Mouse (Mus musculus): ENCODE data around the gene Bicc1. TPM values are rescaled to one million over a fixed set of nuclear protein-coding genes. Genes with fewer than 3 reads are reported as not detected.

The Bicc1 gene
- total and polyA plus RNA-seq, 2 experiments from 2014 or later: 11.3 to 13.3 TPM

- ATAC-seq (ENCODE audit: insufficient read depth, low read depth) (no peak), DNase-seq (ENCODE audit: low spot score) (no peak)
- Histone ChIP-seq H3K36me3 (replicated peaks; ENCODE audit: control insufficient read depth, insufficient read depth, low read length) (no peaks in the 10 kb centered on the region), H3K27me3 (ENCODE audit: control insufficient read depth, insufficient read depth, low read length) (no peaks in the 10 kb centered on the region), H3K27ac (ENCODE audit: low read depth) (no peak overlapping the region), H3K9me3 (replicated peaks; ENCODE audit: control insufficient read depth, low read length) (no peaks in the 10 kb centered on the region), H3K4me1 (ENCODE audit: control insufficient read depth, insufficient read depth) (peaks cover 17% of the 10 kb centered on the region), H3K4me3 (ENCODE audit: low read depth, low read length) (no peak overlapping the region), H3K9ac (replicated peaks; ENCODE audit: low read depth, low read length) (no peak overlapping the region), H3K4me2 (ENCODE audit: low read depth, low read length) (no peak overlapping the region)
- no peak for TF ChIP-seq CTCF (IDR thresholded peaks at IDR 0.05; ENCODE audit: low read depth)
- no peak for TF ChIP-seq EP300 (IDR thresholded peaks at IDR 0.05; ENCODE audit: low read depth)
- WGBS: 87% methylated on average over 5 of the region's 5 CpGs
Observed at GRCm38 (mm10) chr10:71020459-71020858, 139.0 kb downstream of the Bicc1 start.

- H3K4me2 ChIP-seq (ENCODE audit: low read depth, low read length): no peak overlapping the region
- H3K4me1 ChIP-seq (ENCODE audit: control insufficient read depth, insufficient read depth): peaks cover 16% of the 10 kb centered on the region
- no peaks in the 10 kb centered on the region for H3K36me3 ChIP-seq (replicated peaks; ENCODE audit: control insufficient read depth, insufficient read depth, low read length)
- H3K9ac ChIP-seq (replicated peaks; ENCODE audit: low read depth, low read length): no peak overlapping the region
- no peaks in the 10 kb centered on the region for H3K9me3 ChIP-seq (replicated peaks; ENCODE audit: control insufficient read depth, low read length)
- DNase-seq (ENCODE audit: low spot score): no peak
- WGBS: 90% methylated on average over 6 of the region's 6 CpGs
- H3K4me3 ChIP-seq (ENCODE audit: low read depth, low read length): no peak overlapping the region
- no peak overlapping the region for H3K27ac ChIP-seq (ENCODE audit: low read depth)
- ATAC-seq (ENCODE audit: insufficient read depth, low read depth): no peak
- H3K27me3 ChIP-seq (ENCODE audit: control insufficient read depth, insufficient read depth, low read length): no peaks in the 10 kb centered on the region
- TF ChIP-seq EP300 (IDR thresholded peaks at IDR 0.05; ENCODE audit: low read depth): no peak
- TF ChIP-seq CTCF (IDR thresholded peaks at IDR 0.05; ENCODE audit: low read depth): no peak
Observed at GRCm38 (mm10) chr10:71019836-71020235, 139.7 kb downstream of the Bicc1 start.

DNA sequence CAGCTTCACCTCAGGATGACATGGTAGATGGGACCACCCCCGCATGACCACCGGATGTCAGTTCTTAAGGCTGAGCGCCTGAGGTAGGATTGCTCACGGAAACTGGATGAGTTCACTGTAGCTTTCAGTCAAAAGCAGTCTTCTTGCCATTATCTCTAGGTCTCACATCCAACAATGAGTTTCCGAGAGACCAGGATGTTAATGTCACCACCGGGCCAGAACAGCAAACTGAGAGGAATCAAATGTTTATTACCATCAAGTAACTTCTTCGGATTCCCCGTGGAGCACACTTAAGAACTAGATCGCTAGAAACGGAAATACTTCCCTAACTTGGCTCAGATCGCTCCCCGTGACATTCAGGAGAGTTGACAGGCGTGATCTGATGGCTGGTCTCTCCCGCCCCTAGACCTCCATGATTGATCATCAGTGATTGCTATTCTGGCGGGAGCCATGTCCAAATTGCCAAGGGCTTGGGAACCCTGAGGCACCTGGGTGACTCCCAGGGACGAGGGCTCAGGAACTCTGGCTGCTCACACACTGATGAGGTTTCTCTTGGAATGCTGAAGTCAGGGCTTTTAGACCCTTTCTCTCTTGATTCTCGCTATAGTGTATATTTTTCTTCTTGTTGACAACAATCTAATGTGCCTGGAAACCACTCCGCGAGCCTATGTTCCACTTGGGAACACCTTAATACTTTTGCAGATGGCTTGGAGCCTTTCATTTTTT, 149.6 kb downstream of the Bicc1 start:
- no peak for TF ChIP-seq EP300 (IDR thresholded peaks at IDR 0.05; ENCODE audit: low read depth)
- no peak overlapping the region for H3K9ac ChIP-seq (replicated peaks; ENCODE audit: low read depth, low read length)
- H3K4me2 ChIP-seq (ENCODE audit: low read depth, low read length): no peak overlapping the region
- ATAC-seq (ENCODE audit: insufficient read depth, low read depth): no peak
- no peak overlapping the region for H3K27ac ChIP-seq (ENCODE audit: low read depth)
- H3K27me3 ChIP-seq (ENCODE audit: control insufficient read depth, insufficient read depth, low read length): no peaks in the 10 kb centered on the region
- H3K9me3 ChIP-seq (replicated peaks; ENCODE audit: control insufficient read depth, low read length): no peaks in the 10 kb centered on the region
- H3K4me1 ChIP-seq (ENCODE audit: control insufficient read depth, insufficient read depth): no peaks in the 10 kb centered on the region
- peak; percentile 6 for DNase-seq (ENCODE audit: low spot score)
- H3K4me3 ChIP-seq (ENCODE audit: low read depth, low read length): no peak overlapping the region
- WGBS: 76% methylated on average over 19 of the region's 19 CpGs
- no peaks in the 10 kb centered on the region for H3K36me3 ChIP-seq (replicated peaks; ENCODE audit: control insufficient read depth, insufficient read depth, low read length)

DNA sequence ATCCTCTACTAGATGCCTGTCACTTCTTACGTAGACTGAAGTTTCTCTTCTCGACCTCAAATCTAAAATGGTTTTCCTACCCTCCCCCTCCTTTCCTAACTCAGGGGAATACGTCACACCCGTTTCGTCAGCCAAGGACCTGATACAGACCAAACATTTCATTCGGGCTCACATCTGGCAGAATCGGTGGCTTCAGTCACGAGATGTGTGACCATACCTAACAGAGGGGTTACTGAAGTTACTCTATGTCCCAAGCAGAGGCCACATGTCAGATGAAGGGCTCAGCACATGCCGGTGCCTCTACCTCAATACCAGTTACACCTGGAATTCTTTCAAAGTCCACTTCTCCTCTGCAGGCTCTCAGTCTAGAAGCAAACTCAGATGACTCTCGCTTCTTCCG, 150.8 kb downstream of the Bicc1 start:
- Histone ChIP-seq H3K9ac (replicated peaks; ENCODE audit: low read depth, low read length) (no peak overlapping the region), H3K4me3 (ENCODE audit: low read depth, low read length) (no peak overlapping the region), H3K4me2 (ENCODE audit: low read depth, low read length) (no peak overlapping the region), H3K36me3 (replicated peaks; ENCODE audit: control insufficient read depth, insufficient read depth, low read length) (no peaks in the 10 kb centered on the region), H3K9me3 (replicated peaks; ENCODE audit: control insufficient read depth, low read length) (no peaks in the 10 kb centered on the region), H3K27ac (ENCODE audit: low read depth) (peak overlapping the region; percentile 41; the same call in 1 of the 2 replicates), H3K27me3 (ENCODE audit: control insufficient read depth, insufficient read depth, low read length) (no peaks in the 10 kb centered on the region), H3K4me1 (ENCODE audit: control insufficient read depth, insufficient read depth) (no peaks in the 10 kb centered on the region)
- ATAC-seq (ENCODE audit: insufficient read depth, low read depth): no peak
- WGBS: 74% methylated on average over 11 of the region's 11 CpGs
- no peak for TF ChIP-seq EP300 (IDR thresholded peaks at IDR 0.05; ENCODE audit: low read depth)
- TF ChIP-seq CTCF (IDR thresholded peaks at IDR 0.05; ENCODE audit: low read depth): no peak
- DNase-seq (ENCODE audit: low spot score): no peak

DNA sequence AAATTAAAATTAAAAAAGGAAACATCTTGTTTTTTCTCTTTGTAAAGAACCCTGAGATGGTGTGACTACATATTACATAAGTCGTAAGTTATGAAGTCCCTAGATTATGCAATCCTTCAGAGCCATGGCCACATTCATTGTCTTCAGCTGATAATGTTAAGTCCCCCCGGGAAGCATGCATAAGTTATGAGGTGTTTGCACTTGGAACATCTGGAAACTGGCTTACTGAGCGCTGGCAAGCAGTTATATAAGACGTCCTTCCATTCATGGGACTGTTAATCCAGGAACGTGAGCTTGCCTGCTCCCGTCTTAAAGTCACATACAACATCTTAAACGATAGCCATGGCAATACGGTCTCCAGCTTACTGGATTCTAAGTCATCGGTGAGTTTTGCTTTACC, 151.5 kb downstream of the Bicc1 start:
- H3K9me3 ChIP-seq (replicated peaks; ENCODE audit: control insufficient read depth, low read length): no peaks in the 10 kb centered on the region
- DNase-seq (ENCODE audit: low spot score) (peak; percentile 31), ATAC-seq (ENCODE audit: insufficient read depth, low read depth) (peak; percentile 47; the same call in 1 of the 2 replicates)
- WGBS: 71% methylated on average over 9 of the region's 9 CpGs
- no peaks in the 10 kb centered on the region for H3K27me3 ChIP-seq (ENCODE audit: control insufficient read depth, insufficient read depth, low read length)
- no peak overlapping the region for H3K4me2 ChIP-seq (ENCODE audit: low read depth, low read length)
- peak overlapping the region; percentile 41; the same call in 1 of the 2 replicates for H3K27ac ChIP-seq (ENCODE audit: low read depth)
- H3K9ac ChIP-seq (replicated peaks; ENCODE audit: low read depth, low read length): no peak overlapping the region
- H3K4me1 ChIP-seq (ENCODE audit: control insufficient read depth, insufficient read depth): no peaks in the 10 kb centered on the region
- no peaks in the 10 kb centered on the region for H3K36me3 ChIP-seq (replicated peaks; ENCODE audit: control insufficient read depth, insufficient read depth, low read length)
- TF ChIP-seq CTCF (IDR thresholded peaks at IDR 0.05; ENCODE audit: low read depth): no peak
- 0 out of 2 replicates have a peak, but pooled peaks have one; percentile 44 for TF ChIP-seq EP300 (IDR thresholded peaks at IDR 0.05; ENCODE audit: low read depth)
- H3K4me3 ChIP-seq (ENCODE audit: low read depth, low read length): no peak overlapping the region

DNA sequence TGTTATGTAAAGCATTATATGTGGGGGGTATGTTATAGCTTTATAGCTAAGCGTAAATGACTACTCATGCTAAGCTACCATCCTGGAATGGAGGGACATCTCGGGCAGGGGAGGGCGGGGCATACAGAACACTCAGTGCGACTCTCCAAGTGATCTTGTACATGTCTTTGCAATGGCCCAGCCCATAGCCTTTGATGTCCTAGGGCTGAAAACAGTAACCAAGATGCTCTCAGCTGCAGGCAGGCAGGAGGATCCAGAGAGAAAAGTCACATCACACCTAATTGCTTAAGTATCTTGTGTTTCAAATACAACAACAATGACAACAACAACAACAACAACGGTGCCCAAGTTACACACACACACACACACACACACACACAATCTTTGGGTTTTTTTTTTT, 152.0 kb downstream of the Bicc1 start:
- H3K9me3 ChIP-seq (replicated peaks; ENCODE audit: control insufficient read depth, low read length): no peaks in the 10 kb centered on the region
- H3K36me3 ChIP-seq (replicated peaks; ENCODE audit: control insufficient read depth, insufficient read depth, low read length): no peaks in the 10 kb centered on the region
- TF ChIP-seq EP300 (IDR thresholded peaks at IDR 0.05; ENCODE audit: low read depth): no peak
- no peak for TF ChIP-seq CTCF (IDR thresholded peaks at IDR 0.05; ENCODE audit: low read depth)
- ATAC-seq (ENCODE audit: insufficient read depth, low read depth): no peak
- H3K4me2 ChIP-seq (ENCODE audit: low read depth, low read length): no peak overlapping the region
- no peak overlapping the region for H3K4me3 ChIP-seq (ENCODE audit: low read depth, low read length)
- H3K27ac ChIP-seq (ENCODE audit: low read depth): no peak overlapping the region
- WGBS: 82% methylated on average over 5 of the region's 5 CpGs
- H3K4me1 ChIP-seq (ENCODE audit: control insufficient read depth, insufficient read depth): no peaks in the 10 kb centered on the region
- H3K9ac ChIP-seq (replicated peaks; ENCODE audit: low read depth, low read length): no peak overlapping the region
- no peaks in the 10 kb centered on the region for H3K27me3 ChIP-seq (ENCODE audit: control insufficient read depth, insufficient read depth, low read length)
- no peak for DNase-seq (ENCODE audit: low spot score)
